Mouse (Mus musculus): ENCODE measurements around the gene Olfr750.

GRCm38 (mm10) chr14:51092073-51092620 lies 17.9 kb upstream of the Olfr750 start:
- TF ChIP-seq CTCF (IDR thresholded peaks at IDR 0.05; ENCODE audit: low read depth) (no peak), EP300 (optimal IDR thresholded peaks at IDR 0.05) (no peak)

Measured in stomach, postnatal 0 days (tissue).